Mouse (Mus musculus) hindbrain, embryonic 16.5 days (tissue): Measurements from ENCODE around the gene 4930524B15Rik. TPM values are rescaled to one million over a fixed set of nuclear protein-coding genes. Genes with fewer than 3 reads are reported as not detected.
A peak's percentile ranks its signal among the peaks of the same experiment; 100 is the strongest.
"Not testable (repeated sequence)": the region's sequence is repeated elsewhere in the genome, so short reads cannot be mapped to it uniquely, and the experiment has no call there.

Experiments used
- ATAC-seq: fragments of 200-750 bp; cut with Nextera tagmentation; 2 replicates; pipeline ENCODE4 v1.8.0; 2017; ENCODE audit warnings: moderate TSS enrichment, moderate library complexity
- H3K27ac ChIP-seq: fragments of 300-500 bp; sonication (generic); 2 replicates; pipeline ENCODE4 v1.5.1; 2014; ENCODE audit warnings: low read depth, mild to moderate bottlenecking, control low read depth, low read length, moderate library complexity
- H3K27me3 ChIP-seq: fragments of 300-500 bp; sonication (generic); replicated peaks from 2 replicates; pipeline ENCODE4 v1.6.1; 2014; ENCODE audit warnings: low read length; ENCODE audit not compliant: control insufficient read depth, insufficient read depth
- H3K36me3 ChIP-seq: fragments of 300-500 bp; sonication (generic); 2 replicates; pipeline ENCODE4 v1.6.1; 2014; ENCODE audit warnings: mild to moderate bottlenecking, low read length, moderate library complexity, mixed read lengths; ENCODE audit not compliant: control insufficient read depth, insufficient read depth
- H3K4me1 ChIP-seq: fragments of 300-500 bp; sonication (generic); 2 replicates; pipeline ENCODE4 v1.6.1; 2014; ENCODE audit warnings: low read depth, low read length; ENCODE audit not compliant: control insufficient read depth, insufficient read depth
- H3K4me2 ChIP-seq: fragments of 300-500 bp; sonication (generic); 2 replicates; pipeline ENCODE4 v1.6.1; 2014; ENCODE audit warnings: mild to moderate bottlenecking, low read length, control low read depth, moderate library complexity
- H3K4me3 ChIP-seq: fragments of 300-500 bp; sonication (generic); 2 replicates; pipeline ENCODE4 v1.5.1; 2014; ENCODE audit warnings: mild to moderate bottlenecking, low read length, control low read depth, moderate library complexity
- H3K9ac ChIP-seq: fragments of 300-500 bp; sonication (generic); 2 replicates; pipeline ENCODE4 v1.6.1; 2014; ENCODE audit warnings: low read depth, mild to moderate bottlenecking, control low read depth, low read length, moderate library complexity
- H3K9me3 ChIP-seq: fragments of 300-500 bp; sonication (generic); 2 replicates; pipeline ENCODE4 v1.6.1; 2014; ENCODE audit warnings: mild to moderate bottlenecking, low read length, moderate library complexity; ENCODE audit not compliant: control insufficient read depth
- WGBS: fragments of 180-500 bp; shearing (Covaris S2); extraction: QIAGEN DNeasy Blood & Tissue Kit; methylation state at CpG from one replicate; pipeline ENCODE4 v1.1.7; 2014; 5-methylcytosine and 5-hydroxymethylcytosine counted together
- polyA plus RNA-seq: library from polyadenylated mRNA; unstranded; fragments of >200 nt; fragmentation: Nextera tagmentation; extraction: Ambion mirVana; gene quantifications from 2 replicates; pipeline ENCODE4 v1.2.1, GENCODE M21; 2015

The 4930524B15Rik gene
- polyA plus RNA-seq, 1 experiment from 2014 or later = 0.49 TPM

DNA sequence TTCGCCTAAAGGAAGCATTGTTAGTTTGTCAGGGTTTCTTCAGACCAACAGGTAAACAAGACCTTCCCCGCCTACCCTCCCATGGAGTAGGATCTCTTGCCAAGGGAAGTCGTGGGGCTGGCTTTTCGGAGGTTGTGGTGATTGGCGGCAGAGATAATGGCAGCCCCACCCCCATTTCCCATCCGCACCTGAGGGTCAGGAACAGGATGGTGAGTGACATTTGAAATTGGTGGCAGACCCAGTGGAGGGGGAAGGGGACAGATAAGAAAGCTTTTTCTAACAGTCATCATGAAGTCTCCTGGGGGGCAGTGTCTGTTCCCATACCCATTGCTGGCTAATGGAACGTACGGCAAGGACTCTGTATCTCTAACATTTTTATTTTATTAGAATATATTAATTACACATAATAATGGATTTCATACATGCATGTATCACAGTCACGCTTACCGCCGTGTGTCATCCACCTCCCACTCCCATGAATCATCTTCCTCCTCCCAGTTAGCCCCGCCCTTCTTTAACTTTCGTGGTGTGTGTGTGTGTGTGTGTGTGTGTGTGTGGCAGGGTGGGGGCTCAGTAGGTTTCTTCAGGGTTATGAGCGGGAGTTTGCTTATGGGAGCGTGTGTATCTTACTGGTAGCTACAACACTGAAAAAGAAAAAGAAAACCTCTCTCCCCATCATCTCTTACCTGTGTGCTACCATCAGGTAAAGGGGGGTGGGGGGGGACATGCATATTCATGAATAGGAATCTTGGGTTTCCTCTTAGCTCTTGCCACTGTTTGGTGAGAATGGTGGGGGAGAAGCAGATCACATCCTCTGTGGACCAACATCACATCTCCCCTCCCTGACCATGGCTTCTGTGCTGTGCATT is 16.7 kb upstream of the 4930524B15Rik start:
- 14% methylated on average over 15 of the region's 15 CpGs for WGBS

DNA sequence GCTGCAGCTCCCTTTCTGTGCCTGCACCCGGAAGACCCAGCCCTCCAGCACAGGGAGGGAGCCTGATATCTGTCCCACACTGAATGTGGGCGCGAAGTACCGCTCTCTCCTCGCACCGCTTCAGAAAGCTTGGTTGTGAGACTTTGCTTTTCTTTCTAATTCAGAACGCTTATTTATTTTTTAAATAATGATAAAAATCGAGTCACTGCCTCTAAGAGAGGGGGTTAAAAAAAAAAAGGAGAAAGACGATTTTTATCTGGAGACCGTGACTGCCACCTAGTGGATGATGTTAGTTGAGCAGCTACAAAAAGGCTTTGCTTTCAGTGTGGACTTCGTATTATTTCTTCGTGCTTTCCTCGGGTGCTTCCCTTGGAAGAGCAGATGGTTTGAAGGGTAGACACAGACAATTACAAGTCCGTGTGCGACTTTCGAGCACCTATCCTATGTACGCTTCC is 16.0 kb upstream of the 4930524B15Rik start:
- Histone ChIP-seq H3K4me2 (peak overlapping the region; percentile 74), H3K27ac (peak overlapping the region; percentile 51; the same call in 1 of the 2 replicates), H3K36me3 (no peaks in the 10 kb centered on the region), H3K4me1 (peaks cover 9% of the 10 kb centered on the region), H3K27me3 (no peaks in the 10 kb centered on the region; the same call in 1 of the 2 replicates), H3K4me3 (peak overlapping the region; percentile 44), H3K9me3 (no peaks in the 10 kb centered on the region), H3K9ac (peak overlapping the region; percentile 57)
- WGBS = 1% methylated on average over 17 of the region's 17 CpGs
- ATAC-seq = peak; percentile 90

More for the DNA sequence above, 16.7 kb upstream of the 4930524B15Rik start:
- H3K27ac ChIP-seq = peak overlapping the region; percentile 51; the same call in 1 of the 2 replicates
- H3K36me3 ChIP-seq = no peaks in the 10 kb centered on the region
- peak overlapping the region; percentile 57 for H3K9ac ChIP-seq
- ATAC-seq = peak; percentile 77
- no peaks in the 10 kb centered on the region; the same call in 1 of the 2 replicates for H3K27me3 ChIP-seq
- no peaks in the 10 kb centered on the region for H3K9me3 ChIP-seq
- H3K4me2 ChIP-seq = peak overlapping the region; percentile 74
- peaks cover 9% of the 10 kb centered on the region for H3K4me1 ChIP-seq
- peak overlapping the region; percentile 44 for H3K4me3 ChIP-seq

DNA sequence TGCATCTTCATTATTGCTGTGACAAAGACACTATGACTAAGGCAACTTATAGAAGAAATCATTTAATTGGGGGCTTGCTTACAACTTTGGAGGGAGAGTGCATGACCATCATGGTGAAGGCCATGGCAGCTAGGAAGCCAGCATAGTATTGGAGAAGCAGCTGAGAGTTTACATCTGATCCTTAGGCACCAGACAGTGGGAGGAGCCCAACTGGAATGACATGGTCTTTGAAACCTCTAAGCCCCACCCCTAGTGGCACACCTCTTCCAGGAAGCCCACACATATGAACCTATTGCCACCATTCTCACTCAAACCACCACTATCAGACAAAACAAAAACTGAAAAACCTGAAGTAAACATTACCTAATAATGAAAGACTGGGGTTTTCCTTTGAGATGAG is 5.3 kb upstream of the 4930524B15Rik start:
- Histone ChIP-seq H3K4me2 (no peak overlapping the region), H3K27me3 (no peaks in the 10 kb centered on the region), H3K4me3 (no peak overlapping the region), H3K4me1 (no peaks in the 10 kb centered on the region), H3K9ac (no peak overlapping the region), H3K27ac (no peak overlapping the region), H3K9me3 (no peaks in the 10 kb centered on the region), H3K36me3 (no peaks in the 10 kb centered on the region)
- ATAC-seq = no peak

DNA sequence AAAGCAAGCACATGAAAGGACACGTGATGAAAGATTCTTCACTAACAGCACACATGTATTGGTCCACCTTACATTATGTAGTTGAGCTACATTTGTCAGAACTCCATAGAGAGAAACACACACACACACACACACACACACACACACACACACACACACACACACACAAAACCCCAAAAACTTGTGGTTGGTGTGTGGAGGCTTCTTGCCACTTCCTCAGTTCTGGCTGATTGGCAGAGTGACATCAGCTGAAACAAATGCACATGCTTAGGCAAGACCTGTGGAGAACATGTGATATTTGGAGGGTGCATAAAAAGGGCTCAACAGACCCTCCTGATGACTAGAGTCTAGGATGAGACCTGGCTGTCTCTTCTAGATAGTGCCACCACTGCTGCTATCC is 1.4 kb upstream of the 4930524B15Rik start:
- H3K4me1 ChIP-seq = peaks cover 5% of the 10 kb centered on the region
- WGBS = 100% methylated on average over 1 of the region's 1 CpGs
- no peaks in the 10 kb centered on the region for H3K36me3 ChIP-seq
- H3K4me2 ChIP-seq = no peak overlapping the region
- no peak overlapping the region for H3K9ac ChIP-seq
- H3K27me3 ChIP-seq = no peaks in the 10 kb centered on the region
- H3K4me3 ChIP-seq = no peak overlapping the region
- no peak overlapping the region for H3K27ac ChIP-seq
- no peaks in the 10 kb centered on the region for H3K9me3 ChIP-seq
- no peak for ATAC-seq

DNA sequence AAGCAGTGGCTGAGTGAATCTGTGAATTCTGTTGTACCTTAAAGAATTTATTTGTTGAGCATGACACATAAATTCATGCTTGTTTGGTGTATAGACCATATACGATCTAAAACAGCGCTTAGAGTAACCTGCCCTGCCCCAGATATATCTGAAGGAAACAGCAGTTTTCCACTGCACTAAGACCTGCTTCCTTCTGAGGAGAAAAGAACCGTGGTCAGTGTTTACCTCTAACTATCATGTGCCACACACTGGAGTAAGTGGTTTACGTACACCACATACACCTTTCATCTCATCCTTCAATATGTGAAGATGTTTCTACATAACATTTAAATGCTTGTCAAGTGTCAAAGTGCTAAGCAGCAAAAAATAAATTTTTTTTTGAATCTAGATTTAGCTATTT is 8.7 kb downstream of the 4930524B15Rik start:
- Histone ChIP-seq H3K27me3 (no peaks in the 10 kb centered on the region), H3K9ac (no peak overlapping the region), H3K4me3 (no peak overlapping the region), H3K4me1 (no peaks in the 10 kb centered on the region), H3K4me2 (no peak overlapping the region), H3K27ac (no peak overlapping the region), H3K36me3 (no peaks in the 10 kb centered on the region), H3K9me3 (no peaks in the 10 kb centered on the region)
- no peak for ATAC-seq
- 88% methylated on average over 4 of the region's 4 CpGs for WGBS

DNA sequence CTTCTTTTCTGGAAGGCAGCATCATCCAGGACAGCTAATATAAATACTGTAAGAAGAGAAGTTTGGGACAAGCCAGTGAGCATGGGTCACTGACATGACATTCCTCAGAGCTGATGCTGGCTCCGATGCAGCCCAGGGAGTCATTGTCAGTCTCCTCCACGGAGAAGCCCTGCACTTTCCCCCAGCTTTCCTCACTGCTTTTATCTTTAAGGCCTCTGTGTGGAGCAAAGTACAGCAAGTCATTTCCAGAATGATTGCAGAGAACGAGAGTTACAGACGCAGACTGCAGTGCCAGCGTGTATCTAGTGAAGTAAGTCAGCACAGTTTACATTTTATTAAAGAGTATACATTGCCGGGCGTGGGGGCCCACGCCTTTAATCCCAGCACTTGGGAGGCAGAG is 9.4 kb downstream of the 4930524B15Rik start:
- H3K4me1 ChIP-seq = no peaks in the 10 kb centered on the region
- H3K9ac ChIP-seq = no peak overlapping the region
- WGBS = 65% methylated on average over 8 of the region's 8 CpGs
- H3K4me3 ChIP-seq = no peak overlapping the region
- no peak overlapping the region for H3K27ac ChIP-seq
- H3K4me2 ChIP-seq = no peak overlapping the region
- no peaks in the 10 kb centered on the region for H3K27me3 ChIP-seq
- ATAC-seq = no peak
- H3K9me3 ChIP-seq = peaks cover under 1% of the 10 kb centered on the region; the same call in 1 of the 2 replicates
- no peaks in the 10 kb centered on the region for H3K36me3 ChIP-seq

DNA sequence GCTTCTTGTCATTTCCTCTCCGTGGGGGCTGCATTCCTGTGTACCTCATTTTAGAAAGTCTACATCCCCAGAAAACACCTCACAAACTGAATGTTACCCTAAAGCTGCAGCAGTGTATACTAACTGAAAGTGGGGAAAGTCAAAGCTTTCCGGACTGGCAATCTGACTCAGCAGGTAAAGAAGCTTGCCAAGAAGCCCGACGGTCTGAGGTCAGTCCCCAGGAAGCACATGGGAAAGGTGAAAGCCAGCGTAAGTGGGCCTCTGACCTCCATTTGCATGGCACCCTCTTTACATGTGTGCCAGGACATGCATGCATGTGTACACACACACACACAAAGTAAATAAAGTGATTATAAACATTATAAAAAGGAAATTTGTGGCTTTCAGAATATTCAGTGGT is 10.3 kb downstream of the 4930524B15Rik start:
- 74% methylated on average over 5 of the region's 5 CpGs for WGBS
- Histone ChIP-seq H3K9ac (no peak overlapping the region), H3K9me3 (peaks cover 4% of the 10 kb centered on the region; the same call in 1 of the 2 replicates), H3K27ac (no peak overlapping the region), H3K36me3 (no peaks in the 10 kb centered on the region), H3K4me3 (no peak overlapping the region), H3K27me3 (no peaks in the 10 kb centered on the region), H3K4me2 (no peak overlapping the region), H3K4me1 (no peaks in the 10 kb centered on the region)
- no peak for ATAC-seq

DNA sequence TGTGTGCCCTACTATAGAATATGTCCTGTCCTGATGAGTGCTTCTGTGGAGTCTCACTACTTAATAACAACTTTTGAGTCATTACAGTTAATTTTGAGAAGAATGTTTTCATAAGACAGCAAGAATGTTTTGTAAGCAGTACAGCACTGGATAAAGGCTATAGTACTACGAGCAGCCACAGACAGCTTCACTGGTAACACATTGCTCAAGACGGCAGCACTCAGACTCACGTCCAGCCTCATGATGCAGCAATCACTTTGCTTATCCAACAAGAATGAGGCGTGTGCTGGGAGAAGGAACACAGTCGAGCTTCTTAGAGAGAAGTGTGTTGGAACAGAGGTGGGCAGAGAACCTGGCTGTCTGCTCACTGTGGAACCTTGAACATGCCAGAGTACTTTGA is 10.7 kb downstream of the 4930524B15Rik start:
- no peak for ATAC-seq
- Histone ChIP-seq H3K9me3 (peaks cover 4% of the 10 kb centered on the region; the same call in 1 of the 2 replicates), H3K27ac (no peak overlapping the region), H3K27me3 (no peaks in the 10 kb centered on the region), H3K4me3 (no peak overlapping the region), H3K9ac (no peak overlapping the region), H3K4me2 (no peak overlapping the region), H3K4me1 (no peaks in the 10 kb centered on the region), H3K36me3 (no peaks in the 10 kb centered on the region)
- 82% methylated on average over 5 of the region's 5 CpGs for WGBS

DNA sequence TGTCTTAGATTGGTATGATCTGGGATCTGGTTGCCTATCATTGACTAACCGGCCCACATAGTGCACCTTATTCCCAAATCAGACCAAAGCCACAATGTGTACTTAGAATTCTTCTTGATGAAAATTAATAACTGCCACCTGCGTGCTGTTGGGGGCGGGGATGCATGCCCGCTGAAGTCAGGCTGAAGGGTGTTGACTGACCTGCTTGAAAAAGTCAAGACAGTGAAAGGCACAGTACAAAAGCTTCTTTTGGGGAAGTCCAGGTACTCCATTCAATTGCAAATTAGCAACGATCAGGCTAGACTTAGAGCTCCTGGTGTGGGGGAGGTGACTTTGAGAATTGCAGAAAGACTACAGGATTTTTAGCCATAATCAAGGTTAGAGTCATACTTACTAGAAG is 14.7 kb downstream of the 4930524B15Rik start:
- not testable (repeated sequence) for H3K4me1 ChIP-seq, H3K36me3 ChIP-seq, H3K4me3 ChIP-seq, H3K27me3 ChIP-seq, H3K9me3 ChIP-seq, H3K9ac ChIP-seq, H3K4me2 ChIP-seq, H3K27ac ChIP-seq, ATAC-seq
- 87% methylated on average over 5 of the region's 5 CpGs for whole genome bisulfite sequencing
